In the genomic region with DNA sequence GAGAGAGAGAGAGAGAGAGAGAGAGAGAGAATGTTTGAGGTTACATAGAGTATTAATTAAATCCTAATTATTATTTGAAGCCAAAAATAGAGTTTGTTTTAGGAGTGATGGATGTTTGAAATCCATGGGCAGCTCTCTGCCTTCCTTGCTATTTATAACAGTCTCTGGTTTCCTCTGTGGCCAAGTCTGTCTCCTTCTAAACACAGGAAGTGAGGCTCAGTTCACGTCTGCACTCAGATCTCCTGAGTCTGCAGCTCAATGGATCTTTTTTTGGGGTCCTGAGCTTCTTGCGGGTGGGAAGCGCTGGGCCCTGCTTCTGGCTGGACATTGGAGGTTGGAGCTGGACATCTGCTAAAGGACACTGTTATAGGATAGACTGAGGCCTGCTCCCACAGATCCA, we compare ENCODE assay signal across 12 mouse cellular contexts. TPM values are rescaled to one million over a fixed set of nuclear protein-coding genes. Genes with fewer than 3 reads are reported as not detected.
DNase-seq lines count a peak whose midpoint lies in the region; ATAC-seq lines count a peak whose summit lies in the region.
"Had no signal": no experiment of that assay in that cellular context is flagged by ENCODE, and none has a peak within 500 bp of the region (broad histone marks: within the 10 kb centered on the region; RNA-seq: fewer than 3 reads in every experiment).

No protein-coding gene starts in this region.

- H3K9ac ChIP-seq in kidney, embryonic 15.5 days = no peak overlapping the region
- no peak overlapping the region for H3K9ac ChIP-seq in forebrain, embryonic 15.5 days (replicated peaks)

- H3K27ac ChIP-seq in kidney, embryonic 15.5 days = peak overlapping the region; percentile 71
- 0 out of 2 replicates have a peak overlapping the region, but pooled peaks have one; percentile 93 for H3K27ac ChIP-seq in limb, embryonic 10.5 days
- no peak overlapping the region for H3K27ac ChIP-seq in forebrain, embryonic 15.5 days (replicated peaks)
- H3K27ac ChIP-seq: hindbrain, postnatal 0 days had no signal

- H3K36me3 ChIP-seq in kidney, embryonic 15.5 days = no peaks in the 10 kb centered on the region
- H3K36me3 ChIP-seq in limb, embryonic 10.5 days = no peaks in the 10 kb centered on the region
- no peaks in the 10 kb centered on the region for H3K36me3 ChIP-seq in forebrain, embryonic 15.5 days

- DNase-seq in kidney, postnatal 25 days = no peak
- peak; percentile 45 for DNase-seq in thymus, postnatal 14 days
- DNase-seq in thymus, adult 18-20 months = no peak
- no peak for DNase-seq in limb, embryonic 10.5 days (ENCODE audit: low spot score)
- DNase-seq in adrenal gland, adult (ENCODE audit: inconsistent age in 2 of 2, low spot score in 1 of 2) = no peak
- DNase-seq: adrenal gland, postnatal 14 days; cerebellum, adult 9-11 months; midbrain, embryonic 14.5 days had no signal

- H3K9me3 ChIP-seq in kidney, embryonic 15.5 days (replicated peaks) = no peaks in the 10 kb centered on the region
- no peaks in the 10 kb centered on the region for H3K9me3 ChIP-seq in limb, embryonic 10.5 days (replicated peaks)
- no peaks in the 10 kb centered on the region for H3K9me3 ChIP-seq in forebrain, embryonic 15.5 days

- WGBS in kidney, embryonic 15.5 days = 59% methylated on average over 3 of the region's 3 CpGs
- 66% methylated on average over 3 of the region's 3 CpGs for WGBS in limb, embryonic 10.5 days
- WGBS in forebrain, embryonic 15.5 days = 77% methylated on average over 3 of the region's 3 CpGs

- no peak overlapping the region for H3K4me3 ChIP-seq in kidney, embryonic 15.5 days (replicated peaks)
- no peak overlapping the region for H3K4me3 ChIP-seq in limb, embryonic 10.5 days
- no peak overlapping the region for H3K4me3 ChIP-seq in forebrain, embryonic 15.5 days

- peaks cover 8% of the 10 kb centered on the region for H3K27me3 ChIP-seq in kidney, embryonic 15.5 days
- peaks cover 6% of the 10 kb centered on the region; the same call in 1 of the 2 replicates for H3K27me3 ChIP-seq in limb, embryonic 10.5 days (ENCODE audit: low read depth, poor library complexity, severe bottlenecking)
- no peaks in the 10 kb centered on the region for H3K27me3 ChIP-seq in forebrain, embryonic 15.5 days

- ATAC-seq in kidney, embryonic 15.5 days (replicated peaks; ENCODE audit: low FRiP score) = no peak
- ATAC-seq in forebrain, embryonic 15.5 days (replicated peaks) = no peak
- ATAC-seq in erythroblast, adult 5-6 weeks (replicated peaks; ENCODE audit: low FRiP score, poor library complexity, severe bottlenecking) = no peak
- ATAC-seq: hindbrain, postnatal 0 days had no signal

- H3K4me2 ChIP-seq in kidney, embryonic 15.5 days = no peak overlapping the region
- H3K4me2 ChIP-seq in forebrain, embryonic 15.5 days (replicated peaks) = no peak overlapping the region

- peaks cover 59% of the 10 kb centered on the region for H3K4me1 ChIP-seq in kidney, embryonic 15.5 days
- H3K4me1 ChIP-seq in limb, embryonic 10.5 days = peaks cover 63% of the 10 kb centered on the region
- H3K4me1 ChIP-seq in forebrain, embryonic 15.5 days = peaks cover 18% of the 10 kb centered on the region

RNA-seq across cellular contexts. Expression of gene Kif21b, which starts 3.3 kb away (rescaled TPM):
- 2.0 and 2.5 TPM in 2 replicates for polyA plus RNA-seq in kidney, embryonic 15.5 days (2015; fragmentation: Nextera tagmentation; extraction: Ambion mirVana)
- polyA plus RNA-seq in limb, embryonic 10.5 days (2016; fragmentation: Nextera tagmentation; extraction: Ambion mirVana) = 7.2 and 10.9 TPM in 2 replicates
- 71.9 and 75.0 TPM in 2 replicates for polyA plus RNA-seq in forebrain, embryonic 15.5 days (2015; fragmentation: Nextera tagmentation; extraction: Ambion mirVana)
- total RNA-seq in erythroblast, adult 5-6 weeks (2015; ENCODE audit: low replicate concordance) = 7.7 and 12.9 TPM in 2 replicates
- total RNA-seq in erythroblast, adult 5-6 weeks (2017; ENCODE audit: low replicate concordance) = 5.4 and 8.5 TPM in 2 replicates
